Mouse (Mus musculus): ENCODE data around the gene Pcbp2. TPM values are rescaled to one million over a fixed set of nuclear protein-coding genes. Genes with fewer than 3 reads are reported as not detected.

Pcbp2 gene
- polyA plus RNA-seq, 1 experiment: 264 TPM

- no peak for TF ChIP-seq POLR2A (IDR thresholded peaks at IDR 0.05; ENCODE audit: borderline replicate concordance, control insufficient read depth, low read depth, low read length)
- TF ChIP-seq CTCF (IDR thresholded peaks at IDR 0.05; ENCODE audit: control insufficient read depth, insufficient read depth, low read length): no peak
- Histone ChIP-seq H3K4me1 (ENCODE audit: control insufficient read depth, insufficient read depth, low read length) (no peaks in the 10 kb centered on the region), H3K4me3 (replicated peaks; ENCODE audit: control insufficient read depth, low read depth, low read length) (no peak overlapping the region), H3K27ac (ENCODE audit: control insufficient read depth, insufficient read depth, low read depth, low read length, poor library complexity) (no peak overlapping the region)
- 39% methylated on average over 3 of the region's 3 CpGs for WGBS
These were observed 29.0 kb downstream of the Pcbp2 start for GRCm38 (mm10) chr15:102499370-102499769.

- Histone ChIP-seq H3K4me1 (ENCODE audit: control insufficient read depth, insufficient read depth, low read length) (no peaks in the 10 kb centered on the region), H3K27ac (ENCODE audit: control insufficient read depth, insufficient read depth, low read depth, low read length, poor library complexity) (no peak overlapping the region), H3K4me3 (replicated peaks; ENCODE audit: control insufficient read depth, low read depth, low read length) (no peak overlapping the region)
- WGBS: 84% methylated on average over 6 of the region's 6 CpGs
- no peak for TF ChIP-seq CTCF (IDR thresholded peaks at IDR 0.05; ENCODE audit: control insufficient read depth, insufficient read depth, low read length)
- no peak for TF ChIP-seq POLR2A (IDR thresholded peaks at IDR 0.05; ENCODE audit: borderline replicate concordance, control insufficient read depth, low read depth, low read length)
These were observed 29.5 kb downstream of the Pcbp2 start for GRCm38 (mm10) chr15:102499851-102500250.

GRCm38 (mm10) chr15:102500479-102500878 is 30.1 kb downstream of the Pcbp2 start:
- H3K27ac ChIP-seq (ENCODE audit: control insufficient read depth, insufficient read depth, low read depth, low read length, poor library complexity): no peak overlapping the region
- H3K4me3 ChIP-seq (replicated peaks; ENCODE audit: control insufficient read depth, low read depth, low read length): no peak overlapping the region
- WGBS: 87% methylated on average over 5 of the region's 5 CpGs
- no peaks in the 10 kb centered on the region for H3K4me1 ChIP-seq (ENCODE audit: control insufficient read depth, insufficient read depth, low read length)
- TF ChIP-seq POLR2A (IDR thresholded peaks at IDR 0.05; ENCODE audit: borderline replicate concordance, control insufficient read depth, low read depth, low read length): no peak
- TF ChIP-seq CTCF (IDR thresholded peaks at IDR 0.05; ENCODE audit: control insufficient read depth, insufficient read depth, low read length): no peak

GRCm38 (mm10) chr15:102501084-102501814 is 30.9 kb downstream of the Pcbp2 start:
- Histone ChIP-seq H3K4me1 (ENCODE audit: control insufficient read depth, insufficient read depth, low read length) (no peaks in the 10 kb centered on the region), H3K4me3 (replicated peaks; ENCODE audit: control insufficient read depth, low read depth, low read length) (no peak overlapping the region), H3K27ac (ENCODE audit: control insufficient read depth, insufficient read depth, low read depth, low read length, poor library complexity) (no peak overlapping the region)
- 91% methylated on average over 19 of the region's 19 CpGs for WGBS
- TF ChIP-seq POLR2A (IDR thresholded peaks at IDR 0.05; ENCODE audit: borderline replicate concordance, control insufficient read depth, low read depth, low read length) (no peak), CTCF (IDR thresholded peaks at IDR 0.05; ENCODE audit: control insufficient read depth, insufficient read depth, low read length) (no peak)

GRCm38 (mm10) chr15:102502254-102502840 is 32.0 kb downstream of the Pcbp2 start:
- 77% methylated on average over 9 of the region's 9 CpGs for WGBS
- no peak overlapping the region for H3K27ac ChIP-seq (ENCODE audit: control insufficient read depth, insufficient read depth, low read depth, low read length, poor library complexity)
- no peak overlapping the region for H3K4me3 ChIP-seq (replicated peaks; ENCODE audit: control insufficient read depth, low read depth, low read length)
- TF ChIP-seq CTCF (IDR thresholded peaks at IDR 0.05; ENCODE audit: control insufficient read depth, insufficient read depth, low read length): no peak
- no peak for TF ChIP-seq POLR2A (IDR thresholded peaks at IDR 0.05; ENCODE audit: borderline replicate concordance, control insufficient read depth, low read depth, low read length)
- H3K4me1 ChIP-seq (ENCODE audit: control insufficient read depth, insufficient read depth, low read length): no peaks in the 10 kb centered on the region

- TF ChIP-seq CTCF (IDR thresholded peaks at IDR 0.05; ENCODE audit: control insufficient read depth, insufficient read depth, low read length) (no peak), POLR2A (IDR thresholded peaks at IDR 0.05; ENCODE audit: borderline replicate concordance, control insufficient read depth, low read depth, low read length) (no peak)
- H3K4me1 ChIP-seq (ENCODE audit: control insufficient read depth, insufficient read depth, low read length): no peaks in the 10 kb centered on the region
- no peak within 1 kb of the TSS for H3K4me3 ChIP-seq (replicated peaks; ENCODE audit: control insufficient read depth, low read depth, low read length)
- WGBS: 87% methylated on average over 1 of the region's 1 CpGs
- H3K27ac ChIP-seq (ENCODE audit: control insufficient read depth, insufficient read depth, low read depth, low read length, poor library complexity): no peak within 1 kb of the TSS
These were observed 33.1 kb downstream of the Pcbp2 start, which contains the start of gene Gm10337 for GRCm38 (mm10) chr15:102503447-102503846. TSS of gene Gm10337 (plus strand) at chr15:102503722.

- Histone ChIP-seq H3K4me3 (replicated peaks; ENCODE audit: control insufficient read depth, low read depth, low read length) (no peak overlapping the region), H3K4me1 (ENCODE audit: control insufficient read depth, insufficient read depth, low read length) (no peaks in the 10 kb centered on the region), H3K27ac (ENCODE audit: control insufficient read depth, insufficient read depth, low read depth, low read length, poor library complexity) (no peak overlapping the region)
- 92% methylated on average over 9 of the region's 9 CpGs for WGBS
- TF ChIP-seq POLR2A (IDR thresholded peaks at IDR 0.05; ENCODE audit: borderline replicate concordance, control insufficient read depth, low read depth, low read length): no peak
- no peak for TF ChIP-seq CTCF (IDR thresholded peaks at IDR 0.05; ENCODE audit: control insufficient read depth, insufficient read depth, low read length)
These were observed 33.8 kb downstream of the Pcbp2 start for GRCm38 (mm10) chr15:102503924-102504782.
